Mouse (Mus musculus): Measurements from ENCODE around the gene Gm11569. TPM values are rescaled to one million over a fixed set of nuclear protein-coding genes. Genes with fewer than 3 reads are reported as not detected.
"Not testable (repeated sequence)": the region's sequence is repeated elsewhere in the genome, so short reads cannot be mapped to it uniquely, and the experiment has no call there.

Gene Gm11569
- polyA plus RNA-seq, 1 experiment: not detected

GRCm38 (mm10) chr11:99778401-99778800 lies 20.3 kb downstream of the Gm11569 start:
- H3K4me3 ChIP-seq (replicated peaks): no peak overlapping the region
- no peaks in the 10 kb centered on the region for H3K36me3 ChIP-seq (ENCODE audit: control insufficient read depth)
- no peaks in the 10 kb centered on the region for H3K27me3 ChIP-seq (ENCODE audit: control insufficient read depth)
- no peak for TF ChIP-seq GATA1 (IDR thresholded peaks at IDR 0.05; ENCODE audit: low read length)
- no peak for TF ChIP-seq TAL1 (IDR thresholded peaks at IDR 0.05; ENCODE audit: low read length)
- no peaks in the 10 kb centered on the region for H3K4me1 ChIP-seq (ENCODE audit: control insufficient read depth)
- H3K9me3 ChIP-seq (ENCODE audit: control insufficient read depth, low read length): no peaks in the 10 kb centered on the region

- not testable (repeated sequence) for H3K4me3 ChIP-seq (replicated peaks); H3K27me3 ChIP-seq (ENCODE audit: control insufficient read depth); H3K36me3 ChIP-seq (ENCODE audit: control insufficient read depth); H3K9me3 ChIP-seq (ENCODE audit: control insufficient read depth, low read length); H3K4me1 ChIP-seq (ENCODE audit: control insufficient read depth)
These were observed 25.9 kb downstream of the Gm11569 start, which contains the start of gene Gm11595 for GRCm38 (mm10) chr11:99772813-99773212. Gm11595 (minus strand) TSS chr11:99772913.

DNA sequence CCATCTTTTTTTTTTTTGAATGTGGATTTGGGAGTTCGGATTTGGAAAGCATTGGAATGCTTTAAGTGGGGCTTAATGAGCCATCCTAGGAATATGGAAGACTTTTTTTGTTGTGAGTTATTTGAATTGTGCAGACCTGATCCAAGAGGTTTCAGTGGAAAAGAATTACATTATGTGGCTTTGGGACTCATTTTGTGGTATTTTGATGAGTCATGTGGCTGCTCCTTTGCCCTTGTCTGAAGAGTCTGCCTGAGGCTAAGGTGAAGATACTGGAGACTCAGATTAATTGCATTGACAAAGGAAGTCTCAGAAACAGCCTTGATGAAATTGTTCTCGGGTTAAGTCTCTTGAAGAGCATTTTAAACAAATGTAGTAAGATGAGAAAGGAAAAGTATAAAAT lies 30.3 kb downstream of the Gm11569 start:
- Histone ChIP-seq H3K4me3 (replicated peaks) (no peak overlapping the region), H3K27me3 (ENCODE audit: control insufficient read depth) (no peaks in the 10 kb centered on the region; the same call in 1 of the 2 replicates), H3K4me1 (ENCODE audit: control insufficient read depth) (no peaks in the 10 kb centered on the region), H3K9me3 (ENCODE audit: control insufficient read depth, low read length) (peaks cover 6% of the 10 kb centered on the region; the same call in 1 of the 2 replicates), H3K36me3 (ENCODE audit: control insufficient read depth) (no peaks in the 10 kb centered on the region)
- TF ChIP-seq TAL1 (IDR thresholded peaks at IDR 0.05; ENCODE audit: low read length): no peak
- TF ChIP-seq GATA1 (IDR thresholded peaks at IDR 0.05; ENCODE audit: low read length): no peak

DNA sequence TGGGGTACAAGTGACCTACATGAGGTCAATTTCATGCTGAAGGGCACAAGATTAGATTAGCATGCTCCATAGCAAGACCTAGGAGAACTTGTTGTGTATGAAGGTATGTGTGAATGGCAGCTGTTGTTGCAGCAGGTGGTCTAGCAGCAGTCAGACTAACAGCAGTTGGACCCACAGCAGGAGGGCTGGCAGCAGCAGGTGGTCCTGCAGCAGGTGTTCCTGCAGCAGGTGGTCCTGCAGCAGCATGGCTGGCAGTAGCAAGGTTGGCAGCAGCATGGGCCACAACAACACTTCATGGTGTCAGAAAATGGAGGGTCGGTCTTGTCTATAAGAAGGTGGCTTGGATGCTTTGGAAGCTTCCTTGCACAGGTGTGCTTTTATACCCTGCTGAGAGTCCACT lies 39.9 kb downstream of the Gm11569 start:
- H3K27me3 ChIP-seq (ENCODE audit: control insufficient read depth): no peaks in the 10 kb centered on the region; the same call in 1 of the 2 replicates
- H3K4me3 ChIP-seq (replicated peaks): no peak overlapping the region
- no peak for TF ChIP-seq GATA1 (IDR thresholded peaks at IDR 0.05; ENCODE audit: low read length)
- no peak for TF ChIP-seq TAL1 (IDR thresholded peaks at IDR 0.05; ENCODE audit: low read length)
- no peaks in the 10 kb centered on the region for H3K36me3 ChIP-seq (ENCODE audit: control insufficient read depth)
- H3K4me1 ChIP-seq (ENCODE audit: control insufficient read depth): no peaks in the 10 kb centered on the region
- H3K9me3 ChIP-seq (ENCODE audit: control insufficient read depth, low read length): peaks cover 9% of the 10 kb centered on the region

Other genes with a start within 250 kb of the Gm11569 start
- not detected in 2 replicates for gene Krtap3-3, start 248.1 kb downstream of the Gm11569 start, polyA plus RNA-seq (2012)
- gene Krtap3-2, start 242.1 kb downstream of the Gm11569 start, polyA plus RNA-seq (2012): not detected in 2 replicates
- not detected in 2 replicates for gene Gm11939, start 239.5 kb downstream of the Gm11569 start, polyA plus RNA-seq (2012)
- gene Krtap3-1, start 232.3 kb downstream of the Gm11569 start, polyA plus RNA-seq (2012): not detected in 2 replicates
- not detected in 2 replicates for gene Krtap1-5, start 217.9 kb downstream of the Gm11569 start, polyA plus RNA-seq (2012)
- gene Krtap1-4, start 215.3 kb downstream of the Gm11569 start, polyA plus RNA-seq (2012): not detected in 2 replicates
- gene Krtap1-3, start 207.6 kb downstream of the Gm11569 start, polyA plus RNA-seq (2012): not detected in 2 replicates
- not detected in 2 replicates for gene Krtap9-3, start 200.8 kb downstream of the Gm11569 start, polyA plus RNA-seq (2012)
- gene Gm11938, start 195.6 kb downstream of the Gm11569 start, polyA plus RNA-seq (2012): not detected in 2 replicates
- not detected in 2 replicates for gene Gm11937, start 188.7 kb downstream of the Gm11569 start, polyA plus RNA-seq (2012)
- not detected in 2 replicates for gene Krtap2-4, start 184.1 kb downstream of the Gm11569 start, polyA plus RNA-seq (2012)
- gene Gm11562, start 178.5 kb downstream of the Gm11569 start, polyA plus RNA-seq (2012): not detected in 2 replicates
- not detected in 2 replicates for gene Krtap4-1, start 170.7 kb downstream of the Gm11569 start, polyA plus RNA-seq (2012)
- gene Krtap4-2, start 163.8 kb downstream of the Gm11569 start, polyA plus RNA-seq (2012): not detected in 2 replicates
- not detected in 2 replicates for gene Krtap4-7, start 154.8 kb downstream of the Gm11569 start, polyA plus RNA-seq (2012)
- gene Gm11555, start 148.7 kb downstream of the Gm11569 start, polyA plus RNA-seq (2012): not detected in 2 replicates
- gene Gm11563, start 140.0 kb downstream of the Gm11569 start, polyA plus RNA-seq (2012): not detected in 2 replicates
- gene Krtap4-6, start 133.0 kb downstream of the Gm11569 start, polyA plus RNA-seq (2012): not detected in 2 replicates
- gene Gm14190, start 108.2 kb downstream of the Gm11569 start, polyA plus RNA-seq (2012): not detected in 2 replicates
- gene Gm14180, start 64.6 kb downstream of the Gm11569 start, polyA plus RNA-seq (2012): not detected in 2 replicates
- not detected in 2 replicates for gene Gm11595, start 26.0 kb downstream of the Gm11569 start, polyA plus RNA-seq (2012)
- gene Krtap4-8, start 18.2 kb downstream of the Gm11569 start, polyA plus RNA-seq (2012): not detected in 2 replicates
- gene Krtap4-9, start 13.7 kb downstream of the Gm11569 start, polyA plus RNA-seq (2012): not detected in 2 replicates
- gene Gm11596, start 5.5 kb downstream of the Gm11569 start, polyA plus RNA-seq (2012): not detected in 2 replicates
- not detected in 2 replicates for gene Gm11554, start 5.5 kb upstream of the Gm11569 start, polyA plus RNA-seq (2012)
- gene Krtap4-13, start 11.0 kb upstream of the Gm11569 start, polyA plus RNA-seq (2012): not detected in 2 replicates
- gene Gm11564, start 16.7 kb upstream of the Gm11569 start, polyA plus RNA-seq (2012): not detected in 2 replicates
- not detected in 2 replicates for gene 2300003K06Rik, start 39.1 kb upstream of the Gm11569 start, polyA plus RNA-seq (2012)
- gene Krtap4-16, start 52.7 kb upstream of the Gm11569 start, polyA plus RNA-seq (2012): not detected in 2 replicates
- 0.04 TPM in 1 of 2 replicates, not detected in the other for gene Gm11568, start 59.0 kb upstream of the Gm11569 start, polyA plus RNA-seq (2012)
- not detected in 2 replicates for gene Gm11559, start 65.5 kb upstream of the Gm11569 start, polyA plus RNA-seq (2012)
- not detected in 2 replicates for gene Krtap9-1, start 74.5 kb upstream of the Gm11569 start, polyA plus RNA-seq (2012)
- not detected in 2 replicates for gene Gm11567, start 80.3 kb upstream of the Gm11569 start, polyA plus RNA-seq (2012)
- gene Krtap31-1, start 109.0 kb upstream of the Gm11569 start, polyA plus RNA-seq (2012): not detected in 2 replicates
- not detected in 2 replicates for gene Gm11565, start 115.8 kb upstream of the Gm11569 start, polyA plus RNA-seq (2012)
- gene Krtap31-2, start 137.4 kb upstream of the Gm11569 start, polyA plus RNA-seq (2012): not detected in 2 replicates
- gene Krtap9-5, start 149.5 kb upstream of the Gm11569 start, polyA plus RNA-seq (2012): not detected in 2 replicates
- not detected in 2 replicates for gene Krtap29-1, start 180.1 kb upstream of the Gm11569 start, polyA plus RNA-seq (2012)
- gene Krtap16-1, start 187.7 kb upstream of the Gm11569 start, polyA plus RNA-seq (2012): not detected in 2 replicates
- gene Krtap17-1, start 195.1 kb upstream of the Gm11569 start, polyA plus RNA-seq (2012): not detected in 2 replicates
- not detected in 2 replicates for gene Krt33a, start 217.3 kb upstream of the Gm11569 start, polyA plus RNA-seq (2012)
- not detected in 2 replicates for gene Krt33b, start 230.9 kb upstream of the Gm11569 start, polyA plus RNA-seq (2012)
- gene Krt34, start 242.6 kb upstream of the Gm11569 start, polyA plus RNA-seq (2012): not detected in 2 replicates

Measured in erythroblast, embryonic 14.5 days (primary cell).